Mouse (Mus musculus) bone marrow, adult 2 months (tissue): ENCODE measurements around the gene Majin.

Source experiments
- CTCF ChIP-seq: fragments of 200-500 bp; IDR thresholded peaks from 2 replicates; pipeline ENCODE4 v1.5.1; 2011; ENCODE audit warnings: low read length, control low read depth; ENCODE audit not compliant: control insufficient read depth, insufficient read depth
- POLR2A ChIP-seq: fragments of 200-500 bp; IDR thresholded peaks from 2 replicates; pipeline ENCODE4 v1.6.1; 2011; ENCODE audit warnings: low read depth, mild to moderate bottlenecking, control low read depth, low read length, borderline replicate concordance; ENCODE audit not compliant: control insufficient read depth

DNA sequence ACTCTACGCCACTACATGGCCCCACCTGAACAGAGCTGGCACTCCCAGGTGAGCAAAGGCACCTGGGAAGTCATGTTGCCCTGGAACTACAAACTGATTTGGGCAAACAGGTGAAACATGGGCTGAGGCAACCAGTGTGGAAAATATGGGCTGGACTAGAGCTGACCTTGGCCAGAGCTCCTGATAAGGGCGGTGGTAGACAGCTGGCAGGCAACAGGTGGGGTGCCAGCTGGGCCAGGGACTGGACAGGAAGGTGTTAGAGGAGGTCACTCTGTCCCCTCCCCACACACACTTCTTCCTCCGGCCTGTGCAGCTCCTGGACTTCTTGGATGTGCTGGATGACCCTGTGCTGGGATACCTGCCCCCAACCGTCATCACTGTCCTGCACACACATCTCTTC, 68.8 kb downstream of the Majin start:
- TF ChIP-seq CTCF (no peak), POLR2A (no peak)
